Mouse (Mus musculus) forebrain, embryonic 11.5 days (tissue): ENCODE measurements around the gene Mtf1. TPM values are rescaled to one million over a fixed set of nuclear protein-coding genes. Genes with fewer than 3 reads are reported as not detected.

Source experiments
- ATAC-seq: fragments of 200-750 bp; cut with Nextera tagmentation; replicated peaks from 2 replicates; pipeline ENCODE4 v1.8.0; 2017; ENCODE audit warnings: moderate TSS enrichment; ENCODE audit not compliant: low FRiP score
- DNase-seq: peaks from one replicate; pipeline ENCODE4 v3.0.0-alpha.2; 2017; ENCODE audit warnings: low spot score
- H3K27ac ChIP-seq: fragments of 300-500 bp; sonication (generic); 2 replicates; pipeline ENCODE4 v1.5.1; 2014; ENCODE audit warnings: low read depth, low read length
- H3K27me3 ChIP-seq: fragments of 300-500 bp; sonication (generic); 2 replicates; pipeline ENCODE4 v1.6.1; 2014; ENCODE audit warnings: mild to moderate bottlenecking, low read length, mixed read lengths; ENCODE audit not compliant: control insufficient read depth, insufficient read depth
- H3K36me3 ChIP-seq: fragments of 300-500 bp; sonication (generic); 2 replicates; pipeline ENCODE4 v1.6.1; 2014; ENCODE audit warnings: mild to moderate bottlenecking, low read length, moderate library complexity, mixed read lengths; ENCODE audit not compliant: control insufficient read depth, insufficient read depth
- H3K4me1 ChIP-seq: fragments of 300-500 bp; sonication (generic); replicated peaks from 2 replicates; pipeline ENCODE4 v1.6.1; 2014; ENCODE audit warnings: low read length, mixed read lengths; ENCODE audit not compliant: control insufficient read depth, insufficient read depth
- H3K4me2 ChIP-seq: fragments of 300-500 bp; sonication (generic); 2 replicates; pipeline ENCODE4 v1.6.1; 2014; ENCODE audit warnings: low read depth, mild to moderate bottlenecking, low read length, moderate library complexity, mixed read lengths; ENCODE audit not compliant: severe bottlenecking
- H3K4me3 ChIP-seq: fragments of 300-500 bp; sonication (generic); 2 replicates; pipeline ENCODE4 v1.5.1; 2014; ENCODE audit warnings: low read depth, low read length
- H3K9ac ChIP-seq: fragments of 300-500 bp; sonication (generic); 2 replicates; pipeline ENCODE4 v1.6.1; 2014; ENCODE audit warnings: low read length
- H3K9me3 ChIP-seq: fragments of 300-500 bp; sonication (generic); 2 replicates; pipeline ENCODE4 v1.6.1; 2016; ENCODE audit warnings: low read length, mixed read lengths; ENCODE audit not compliant: control insufficient read depth
- WGBS: fragments of 180-500 bp; shearing (Covaris S2); extraction: QIAGEN DNeasy Blood & Tissue Kit; methylation state at CpG from one replicate; pipeline ENCODE4 v1.1.7; 2014; 5-methylcytosine and 5-hydroxymethylcytosine counted together
- polyA plus RNA-seq: library from polyadenylated mRNA; unstranded; fragments of >200 nt; fragmentation: Nextera tagmentation; extraction: Ambion mirVana; gene quantifications from 2 replicates; pipeline ENCODE4 v1.2.1, GENCODE M21; 2014

Gene Mtf1
- polyA plus RNA-seq, 1 experiment from 2014 or later, result 15.4 TPM

GRCm38 (mm10) chr4:124810056-124810455 is 8.2 kb downstream of the Mtf1 start:
- Histone ChIP-seq H3K9ac (no peak overlapping the region), H3K36me3 (no peaks in the 10 kb centered on the region; the same call in 1 of the 2 replicates), H3K27ac (no peak overlapping the region), H3K4me2 (no peak overlapping the region), H3K9me3 (no peaks in the 10 kb centered on the region), H3K4me3 (no peak overlapping the region), H3K4me1 (no peaks in the 10 kb centered on the region), H3K27me3 (no peaks in the 10 kb centered on the region)
- no peak for DNase-seq
- 86% methylated on average over 7 of the region's 7 CpGs for WGBS
- ATAC-seq, result no peak

- no peak overlapping the region for H3K27ac ChIP-seq
- 19% methylated on average over 9 of the region's 9 CpGs for WGBS
- no peak overlapping the region for H3K9ac ChIP-seq
- no peaks in the 10 kb centered on the region for H3K4me1 ChIP-seq
- ATAC-seq (no peak), DNase-seq (no peak)
- no peak overlapping the region for H3K4me3 ChIP-seq
- no peaks in the 10 kb centered on the region for H3K27me3 ChIP-seq
- no peaks in the 10 kb centered on the region; the same call in 1 of the 2 replicates for H3K36me3 ChIP-seq
- H3K9me3 ChIP-seq, result no peaks in the 10 kb centered on the region
- no peak overlapping the region for H3K4me2 ChIP-seq
These were observed 9.6 kb downstream of the Mtf1 start for GRCm38 (mm10) chr4:124811347-124811975.

- H3K9me3 ChIP-seq, result no peaks in the 10 kb centered on the region
- DNase-seq (no peak), ATAC-seq (no peak)
- H3K27ac ChIP-seq, result no peak overlapping the region
- H3K9ac ChIP-seq, result no peak overlapping the region
- no peak overlapping the region for H3K4me2 ChIP-seq
- 92% methylated on average over 11 of the region's 11 CpGs for WGBS
- H3K36me3 ChIP-seq, result no peaks in the 10 kb centered on the region
- no peaks in the 10 kb centered on the region for H3K27me3 ChIP-seq
- H3K4me1 ChIP-seq, result peaks cover 3% of the 10 kb centered on the region; the same call in 1 of the 2 replicates
- H3K4me3 ChIP-seq, result no peak overlapping the region
These were observed 14.0 kb downstream of the Mtf1 start for GRCm38 (mm10) chr4:124815901-124816300.

- no peak for DNase-seq
- no peaks in the 10 kb centered on the region for H3K27me3 ChIP-seq
- H3K4me2 ChIP-seq, result no peak overlapping the region
- no peaks in the 10 kb centered on the region for H3K9me3 ChIP-seq
- H3K36me3 ChIP-seq, result no peaks in the 10 kb centered on the region
- no peak overlapping the region for H3K4me3 ChIP-seq
- H3K27ac ChIP-seq, result no peak overlapping the region
- ATAC-seq, result no peak
- peaks cover 3% of the 10 kb centered on the region; the same call in 1 of the 2 replicates for H3K4me1 ChIP-seq
- 25% methylated on average over 6 of the region's 6 CpGs for WGBS
- no peak overlapping the region for H3K9ac ChIP-seq
These were observed 15.9 kb downstream of the Mtf1 start for GRCm38 (mm10) chr4:124817803-124818202.

GRCm38 (mm10) chr4:124818832-124819231 is 16.9 kb downstream of the Mtf1 start:
- Histone ChIP-seq H3K4me3 (no peak overlapping the region), H3K4me2 (no peak overlapping the region), H3K27ac (no peak overlapping the region), H3K9ac (no peak overlapping the region), H3K36me3 (no peaks in the 10 kb centered on the region), H3K4me1 (peaks cover 3% of the 10 kb centered on the region; the same call in 1 of the 2 replicates), H3K9me3 (no peaks in the 10 kb centered on the region), H3K27me3 (no peaks in the 10 kb centered on the region)
- DNase-seq (no peak), ATAC-seq (no peak)
- 94% methylated on average over 4 of the region's 4 CpGs for WGBS

- Histone ChIP-seq H3K9ac (no peak overlapping the region), H3K9me3 (no peaks in the 10 kb centered on the region), H3K27me3 (no peaks in the 10 kb centered on the region), H3K4me3 (no peak overlapping the region), H3K27ac (no peak overlapping the region), H3K36me3 (no peaks in the 10 kb centered on the region; the same call in 1 of the 2 replicates), H3K4me1 (no peaks in the 10 kb centered on the region), H3K4me2 (no peak overlapping the region)
- WGBS, result 95% methylated on average over 6 of the region's 6 CpGs
- ATAC-seq, result no peak
- no peak for DNase-seq
These were observed 23.1 kb downstream of the Mtf1 start for GRCm38 (mm10) chr4:124824967-124825366.

- Histone ChIP-seq H3K9me3 (no peaks in the 10 kb centered on the region), H3K4me2 (no peak overlapping the region), H3K4me3 (no peak overlapping the region), H3K36me3 (no peaks in the 10 kb centered on the region; the same call in 1 of the 2 replicates), H3K4me1 (no peaks in the 10 kb centered on the region), H3K27me3 (no peaks in the 10 kb centered on the region), H3K27ac (no peak overlapping the region), H3K9ac (no peak overlapping the region)
- DNase-seq (no peak), ATAC-seq (no peak)
- WGBS, result 97% methylated on average over 21 of the region's 21 CpGs
These were observed 23.6 kb downstream of the Mtf1 start for GRCm38 (mm10) chr4:124825371-124825965.

GRCm38 (mm10) chr4:124829671-124830070 is 27.8 kb downstream of the Mtf1 start:
- no peak overlapping the region for H3K9ac ChIP-seq
- ATAC-seq (no peak), DNase-seq (no peak)
- H3K9me3 ChIP-seq, result no peaks in the 10 kb centered on the region
- no peak overlapping the region for H3K4me3 ChIP-seq
- H3K4me2 ChIP-seq, result no peak overlapping the region
- H3K27ac ChIP-seq, result no peak overlapping the region
- H3K27me3 ChIP-seq, result no peaks in the 10 kb centered on the region
- no peaks in the 10 kb centered on the region for H3K4me1 ChIP-seq
- WGBS, result 88% methylated on average over 5 of the region's 5 CpGs
- no peaks in the 10 kb centered on the region; the same call in 1 of the 2 replicates for H3K36me3 ChIP-seq

- Histone ChIP-seq H3K27ac (no peak overlapping the region), H3K9ac (no peak overlapping the region), H3K4me2 (no peak overlapping the region), H3K27me3 (no peaks in the 10 kb centered on the region), H3K4me3 (no peak overlapping the region), H3K36me3 (no peaks in the 10 kb centered on the region; the same call in 1 of the 2 replicates), H3K4me1 (no peaks in the 10 kb centered on the region), H3K9me3 (no peaks in the 10 kb centered on the region)
- ATAC-seq, result no peak
- 95% methylated on average over 10 of the region's 10 CpGs for WGBS
- no peak for DNase-seq
These were observed 30.9 kb downstream of the Mtf1 start for GRCm38 (mm10) chr4:124832796-124833195.
